Mouse (Mus musculus): ENCODE measurements around the gene Sgsm1. TPM values are rescaled to one million over a fixed set of nuclear protein-coding genes. Genes with fewer than 3 reads are reported as not detected.

Gene Sgsm1
- total RNA-seq, 2 experiments from 2014 or later: 157 to 158 TPM

GRCm38 (mm10) chr5:113323784-113324638, 13.4 kb upstream of the Sgsm1 start:
- no peak for DNase-seq (ENCODE audit: low spot score in 2 of 2)

- peak; percentile 92 to 93 for DNase-seq (ENCODE audit: low spot score in 2 of 2)
Measured at GRCm38 (mm10) chr5:113313998-113314397, 3.4 kb upstream of the Sgsm1 start.

GRCm38 (mm10) chr5:113309491-113310376, 852 bp downstream of the Sgsm1 start:
- DNase-seq (ENCODE audit: low spot score in 2 of 2): no peak

GRCm38 (mm10) chr5:113306750-113307477, 3.7 kb downstream of the Sgsm1 start:
- peak; percentile 76 to 78 for DNase-seq (ENCODE audit: low spot score in 2 of 2)

GRCm38 (mm10) chr5:113304527-113304926, 6.1 kb downstream of the Sgsm1 start:
- peak in 1 of 2 experiments; percentile 72 for DNase-seq (ENCODE audit: low spot score in 2 of 2)

GRCm38 (mm10) chr5:113301841-113302240, 8.7 kb downstream of the Sgsm1 start:
- DNase-seq (ENCODE audit: low spot score in 2 of 2): no peak

GRCm38 (mm10) chr5:113300148-113300889, 10.3 kb downstream of the Sgsm1 start:
- DNase-seq (ENCODE audit: low spot score in 2 of 2): peak; percentile 75 to 82

- no peak for DNase-seq (ENCODE audit: low spot score in 2 of 2)
Measured at GRCm38 (mm10) chr5:113299433-113299832, 11.2 kb downstream of the Sgsm1 start.

GRCm38 (mm10) chr5:113298826-113299225, 11.8 kb downstream of the Sgsm1 start:
- DNase-seq (ENCODE audit: low spot score in 2 of 2): no peak

- peak; percentile 69 to 70 for DNase-seq (ENCODE audit: low spot score in 2 of 2)
Measured at GRCm38 (mm10) chr5:113298040-113298439, 12.5 kb downstream of the Sgsm1 start.

GRCm38 (mm10) chr5:113295791-113296190, 14.8 kb downstream of the Sgsm1 start:
- no peak for DNase-seq (ENCODE audit: low spot score in 2 of 2)

GRCm38 (mm10) chr5:113294575-113294974, 16.0 kb downstream of the Sgsm1 start:
- DNase-seq (ENCODE audit: low spot score in 2 of 2): no peak

- no peak for DNase-seq (ENCODE audit: low spot score in 2 of 2)
Measured at GRCm38 (mm10) chr5:113293446-113293845, 17.1 kb downstream of the Sgsm1 start.

GRCm38 (mm10) chr5:113292832-113293231, 17.8 kb downstream of the Sgsm1 start:
- DNase-seq (ENCODE audit: low spot score in 2 of 2): no peak

- DNase-seq (ENCODE audit: low spot score in 2 of 2): no peak
Measured at GRCm38 (mm10) chr5:113292179-113292578, 18.4 kb downstream of the Sgsm1 start.

- DNase-seq (ENCODE audit: low spot score in 2 of 2): no peak
Measured at GRCm38 (mm10) chr5:113291125-113291524, 19.5 kb downstream of the Sgsm1 start.

GRCm38 (mm10) chr5:113290149-113290548, 20.4 kb downstream of the Sgsm1 start:
- no peak for DNase-seq (ENCODE audit: low spot score in 2 of 2)

- DNase-seq (ENCODE audit: low spot score in 2 of 2): peak; percentile 69 to 72
Measured at GRCm38 (mm10) chr5:113288490-113288889, 22.1 kb downstream of the Sgsm1 start.

- DNase-seq (ENCODE audit: low spot score in 2 of 2): no peak
Measured at GRCm38 (mm10) chr5:113287762-113288161, 22.8 kb downstream of the Sgsm1 start.
